Mouse (Mus musculus) liver, embryonic 14.5 days (tissue): ENCODE measurements at regions not wholly inside any gene's neighbourhood (a gene's known extent, or its start where the extent isn't known, plus 50 kb on each side); places are given as distances from the start of the nearest gene placed in this dataset.

ENCODE experiments used
- CTCF ChIP-seq: IDR thresholded peaks from 2 replicates; pipeline ENCODE4 v1.5.1; 2016; ENCODE audit warnings: antibody characterized with exemption, low read depth, control low read depth
- EP300 ChIP-seq: IDR thresholded peaks from 2 replicates; pipeline ENCODE4 v1.6.1; 2016; ENCODE audit warnings: antibody characterized with exemption, low read depth

DNA sequence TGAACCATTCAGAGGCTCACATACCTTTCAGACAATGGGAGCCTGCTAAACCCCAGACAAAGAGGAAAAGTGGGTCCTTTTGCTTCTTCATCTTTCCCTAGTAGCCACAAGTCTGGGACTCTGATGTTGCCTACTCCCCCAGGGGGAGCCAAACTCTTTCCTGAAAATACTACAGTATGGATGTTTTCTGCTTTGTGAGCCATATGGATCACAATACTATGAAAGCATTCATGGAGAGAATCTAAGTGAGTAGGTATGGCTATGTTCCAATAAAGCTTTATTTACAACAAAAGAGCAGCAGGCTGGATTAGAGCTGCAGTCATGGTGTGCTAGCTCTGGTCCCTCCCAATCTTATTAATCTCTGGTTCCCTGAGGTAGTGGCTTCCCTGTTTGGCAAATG is 251.9 kb downstream of the Rps24 start:
- no peak for TF ChIP-seq CTCF
- TF ChIP-seq EP300 = no peak
